Mouse (Mus musculus) spleen, adult 2 months (tissue): ENCODE data around the gene Pnn.

ENCODE experiments used
- CTCF ChIP-seq: fragments of 200-500 bp; IDR thresholded peaks from 2 replicates; pipeline ENCODE4 v1.5.1; 2011; ENCODE audit warnings: mild to moderate bottlenecking, inconsistent platforms; ENCODE audit not compliant: insufficient read depth, insufficient read length, insufficient replicate concordance; ENCODE audit errors: extremely low read depth
- POLR2A ChIP-seq: fragments of 200-500 bp; IDR thresholded peaks from 2 replicates; pipeline ENCODE4 v1.6.1; 2011; ENCODE audit warnings: low read depth, low read length, inconsistent platforms

GRCm38 (mm10) chr12:59056222-59056621 lies 10.5 kb upstream of the Pnn start:
- TF ChIP-seq CTCF (no peak), POLR2A (no peak)
